Mouse (Mus musculus) gastrocnemius, postnatal 10 days (tissue): ENCODE measurements around the gene Gm20481. TPM values are rescaled to one million over a fixed set of nuclear protein-coding genes. Genes with fewer than 3 reads are reported as not detected.
"Not testable (repeated sequence)": the region's sequence is repeated elsewhere in the genome, so short reads cannot be mapped to it uniquely, and the experiment has no call there.

Source experiments
- DNase-seq: peaks from one replicate; pipeline ENCODE4 v3.0.0; 2021; ENCODE audit warnings: mixed read lengths
- total RNA-seq, 2 experiments: library from RNA; stranded (reverse); gene quantifications; 2 replicates each; pipeline ENCODE4 v1.2.3; 2021

The Gm20481 gene
- total RNA-seq, 2 experiments from 2014 or later: not detected

DNA sequence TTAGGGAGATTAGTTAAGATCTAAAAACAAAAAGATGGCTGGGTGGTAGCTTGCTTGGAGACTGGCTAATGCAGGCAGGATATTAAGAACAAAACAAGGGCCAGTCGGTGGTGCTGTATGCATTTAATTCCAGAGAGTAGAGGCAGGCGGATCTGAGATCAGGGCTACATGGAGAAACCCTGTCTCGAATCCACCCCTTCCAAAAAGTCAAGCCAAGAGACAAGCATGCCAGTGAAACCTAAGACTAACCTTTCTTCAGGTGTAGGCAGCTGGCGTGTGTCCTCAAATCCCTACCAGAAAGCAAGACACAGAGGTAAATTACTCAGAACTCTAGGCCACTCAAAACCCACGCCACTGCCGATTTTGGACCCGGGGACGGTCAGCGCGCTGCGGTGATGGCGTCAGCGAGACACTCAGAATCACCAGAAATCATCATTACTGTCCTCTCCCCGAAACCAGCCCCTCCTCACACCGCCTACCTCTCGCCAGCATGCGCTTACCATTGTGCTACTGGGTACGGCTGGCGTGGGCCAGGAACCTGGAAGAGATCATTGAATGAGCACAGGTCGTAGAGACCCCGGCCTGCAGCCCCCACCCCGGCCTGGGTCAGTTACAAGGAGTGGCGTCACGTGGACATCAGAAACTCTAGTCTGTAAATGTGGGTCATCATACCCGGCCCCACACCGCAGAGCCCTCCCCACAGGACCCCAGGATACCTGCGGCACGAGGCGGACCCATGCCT is 17.9 kb upstream of the Gm20481 start:
- no peak for DNase-seq

DNA sequence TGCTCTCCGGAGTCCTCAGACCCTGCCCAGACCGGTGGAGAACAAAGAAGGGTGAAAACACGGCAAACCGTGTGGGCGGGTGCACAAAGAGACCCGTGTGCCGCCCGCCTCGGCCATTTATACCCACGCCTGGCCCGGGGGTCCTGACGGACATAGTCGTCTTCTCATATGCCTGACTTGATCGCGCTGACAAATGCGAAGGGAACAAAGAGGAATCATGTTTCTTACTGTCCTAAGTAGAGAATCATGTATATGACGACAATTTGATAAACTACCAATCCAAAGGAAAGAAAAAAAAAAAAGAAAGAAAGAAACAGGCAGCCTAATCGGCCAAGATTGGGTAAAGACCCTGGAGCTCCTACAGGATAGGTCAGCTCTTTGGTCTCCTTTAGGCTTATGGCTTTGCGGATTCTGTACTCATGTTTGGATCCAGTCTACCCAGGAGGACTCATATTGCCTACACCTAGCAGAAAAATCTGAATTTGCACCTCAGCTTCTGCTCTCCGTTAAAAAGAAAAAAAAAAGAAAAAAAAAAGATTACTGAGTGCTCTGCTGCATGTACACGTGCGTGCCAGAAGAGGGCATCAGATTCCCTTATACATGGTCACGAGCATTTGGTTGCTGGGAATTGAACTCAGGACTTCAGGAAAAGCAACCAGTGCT is 17.2 kb upstream of the Gm20481 start:
- peak; percentile 84 for DNase-seq

DNA sequence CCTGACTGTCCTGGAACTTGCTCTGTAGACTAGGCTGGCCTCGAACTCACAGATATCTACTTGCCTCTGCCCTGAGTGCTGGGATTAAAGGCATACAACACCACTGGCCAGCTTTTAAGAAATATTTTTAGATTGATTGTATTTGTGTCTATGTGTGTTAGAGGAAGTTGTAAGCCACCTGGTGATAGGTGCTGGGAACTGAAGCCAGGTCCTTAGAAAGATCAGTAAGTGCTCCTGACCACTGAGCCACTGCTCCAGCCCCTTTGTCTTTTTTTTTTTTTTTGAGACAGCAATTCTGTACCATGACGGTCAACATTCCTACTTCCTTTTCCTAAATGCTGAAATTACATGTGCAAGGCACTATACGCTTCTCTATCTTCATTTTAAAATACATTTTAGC is 16.5 kb upstream of the Gm20481 start:
- no peak for DNase-seq

DNA sequence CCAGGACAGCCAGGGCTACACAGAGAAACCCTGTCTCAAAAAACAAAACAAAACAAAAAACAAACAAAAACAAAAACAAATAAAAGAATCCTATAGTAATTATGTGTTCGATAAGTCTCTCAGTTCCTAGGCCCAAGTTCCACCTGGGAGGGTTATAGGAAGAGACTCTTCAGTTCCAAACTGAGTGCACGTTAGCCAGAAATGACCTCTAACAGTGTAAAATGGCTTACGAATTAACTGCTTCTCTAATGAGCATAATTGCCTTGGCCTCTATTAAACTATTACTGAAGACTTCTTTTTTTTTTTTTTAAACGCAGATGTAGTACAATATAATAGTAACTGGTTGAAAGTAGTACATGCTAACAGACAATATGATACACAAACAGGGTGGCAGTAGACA is 15.8 kb upstream of the Gm20481 start:
- DNase-seq: no peak

DNA sequence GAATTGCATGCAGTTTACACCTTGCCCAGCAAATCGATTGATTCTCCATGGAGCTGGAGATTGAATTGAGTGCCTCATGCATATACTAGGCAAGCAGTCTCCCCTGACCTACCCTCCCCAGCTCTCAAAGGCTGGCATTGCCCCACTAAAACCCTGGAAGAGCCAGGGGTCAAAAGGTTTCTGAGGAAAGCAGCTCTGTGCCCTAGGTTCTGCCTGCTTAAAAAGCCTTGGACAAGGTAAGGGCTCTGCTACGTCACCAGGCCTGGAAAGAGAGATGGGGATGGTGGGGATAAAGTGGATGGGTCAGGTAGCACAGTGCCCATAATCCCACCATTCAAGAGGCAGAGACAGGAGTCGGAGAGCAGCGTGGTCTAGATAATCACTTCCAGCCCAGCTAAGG is 14.9 kb upstream of the Gm20481 start:
- DNase-seq: no peak

DNA sequence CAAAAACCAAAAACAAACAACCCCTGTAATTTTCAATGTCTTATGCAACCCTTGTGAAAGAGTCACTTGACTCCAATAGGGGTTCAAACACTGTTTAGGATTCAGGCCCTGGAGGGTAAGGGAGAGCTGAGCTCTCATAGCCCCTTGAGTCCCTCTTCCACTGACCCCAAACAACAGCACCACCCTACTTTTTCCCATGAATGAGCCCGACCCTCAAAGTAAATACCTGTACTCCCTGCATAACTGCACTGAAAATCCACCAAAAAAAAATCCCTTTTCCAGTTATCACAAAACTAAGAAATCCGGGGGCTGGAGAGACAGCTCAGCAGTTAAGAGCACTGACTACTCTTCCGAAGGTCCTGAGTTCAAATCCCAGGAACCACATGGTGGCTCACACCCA is 13.8 kb upstream of the Gm20481 start:
- no peak for DNase-seq

DNA sequence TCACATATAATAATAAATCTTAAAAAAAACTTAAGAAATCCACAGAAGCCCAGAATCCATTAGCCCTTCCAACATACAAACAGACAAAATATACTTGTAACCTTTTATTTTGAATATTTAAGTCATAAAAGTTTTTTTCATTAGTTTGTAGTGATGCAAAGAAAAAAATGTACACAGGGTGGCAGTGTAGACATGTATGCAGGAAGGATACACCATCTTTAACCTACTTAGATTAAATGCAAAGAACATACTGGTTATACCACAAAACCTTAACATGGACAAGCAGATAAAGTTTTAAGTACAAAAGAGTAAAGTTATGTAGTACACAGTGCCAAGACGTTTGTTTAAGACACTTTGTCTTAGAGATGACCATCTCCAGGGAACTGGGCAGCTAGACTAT is 13.4 kb upstream of the Gm20481 start:
- DNase-seq: no peak

DNA sequence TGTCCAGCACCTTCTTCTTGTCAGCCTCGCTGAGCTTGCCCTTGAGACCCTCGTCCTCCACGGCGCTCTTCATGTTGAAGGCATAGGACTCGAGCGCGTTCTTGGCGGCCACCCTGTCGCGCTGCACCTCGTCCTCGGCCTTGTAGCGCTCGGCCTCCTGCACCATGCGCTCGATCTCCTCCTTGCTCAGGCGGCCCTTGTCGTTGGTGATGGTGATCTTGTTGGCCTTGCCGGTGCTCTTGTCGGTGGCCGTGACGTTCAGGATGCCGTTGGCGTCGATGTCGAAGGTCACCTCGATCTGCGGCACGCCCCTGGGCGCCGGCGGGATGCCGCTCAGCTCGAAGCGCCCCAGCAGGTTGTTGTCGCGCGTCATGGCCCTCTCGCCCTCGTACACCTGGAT is 12.4 kb upstream of the Gm20481 start:
- not testable (repeated sequence) for DNase-seq

DNA sequence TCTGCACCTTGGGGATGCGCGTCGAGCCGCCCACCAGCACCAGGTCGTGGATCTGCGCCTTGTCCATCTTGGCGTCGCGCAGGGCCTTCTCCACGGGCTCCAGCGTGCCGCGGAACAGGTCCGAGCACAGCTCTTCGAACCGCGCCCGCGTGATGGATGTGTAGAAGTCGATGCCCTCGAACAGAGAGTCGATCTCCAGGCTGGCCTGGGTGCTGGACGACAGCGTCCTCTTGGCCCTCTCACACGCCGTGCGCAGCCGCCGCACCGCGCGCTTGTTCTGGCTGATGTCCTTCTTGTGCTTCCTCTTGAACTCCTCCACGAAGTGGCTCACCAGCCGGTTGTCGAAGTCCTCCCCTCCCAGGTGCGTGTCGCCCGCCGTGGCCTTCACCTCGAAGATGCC is 11.7 kb upstream of the Gm20481 start:
- not testable (repeated sequence) for DNase-seq

DNA sequence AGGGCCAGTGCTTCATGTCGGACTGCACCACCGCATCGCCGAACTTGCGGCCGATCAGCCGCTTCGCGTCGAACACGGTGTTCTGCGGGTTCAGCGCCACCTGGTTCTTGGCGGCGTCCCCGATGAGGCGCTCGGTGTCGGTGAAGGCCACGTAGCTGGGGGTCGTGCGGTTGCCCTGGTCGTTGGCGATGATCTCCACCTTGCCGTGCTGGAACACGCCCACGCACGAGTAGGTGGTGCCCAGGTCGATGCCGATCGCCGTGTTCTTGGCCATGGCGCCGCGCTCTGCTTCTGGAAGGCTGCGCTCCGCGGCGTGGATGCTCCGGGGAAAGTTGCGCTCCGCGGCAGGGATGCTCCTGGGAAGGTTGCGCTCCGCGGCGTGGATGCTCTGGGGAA is 11.0 kb upstream of the Gm20481 start:
- DNase-seq: not testable (repeated sequence)

DNA sequence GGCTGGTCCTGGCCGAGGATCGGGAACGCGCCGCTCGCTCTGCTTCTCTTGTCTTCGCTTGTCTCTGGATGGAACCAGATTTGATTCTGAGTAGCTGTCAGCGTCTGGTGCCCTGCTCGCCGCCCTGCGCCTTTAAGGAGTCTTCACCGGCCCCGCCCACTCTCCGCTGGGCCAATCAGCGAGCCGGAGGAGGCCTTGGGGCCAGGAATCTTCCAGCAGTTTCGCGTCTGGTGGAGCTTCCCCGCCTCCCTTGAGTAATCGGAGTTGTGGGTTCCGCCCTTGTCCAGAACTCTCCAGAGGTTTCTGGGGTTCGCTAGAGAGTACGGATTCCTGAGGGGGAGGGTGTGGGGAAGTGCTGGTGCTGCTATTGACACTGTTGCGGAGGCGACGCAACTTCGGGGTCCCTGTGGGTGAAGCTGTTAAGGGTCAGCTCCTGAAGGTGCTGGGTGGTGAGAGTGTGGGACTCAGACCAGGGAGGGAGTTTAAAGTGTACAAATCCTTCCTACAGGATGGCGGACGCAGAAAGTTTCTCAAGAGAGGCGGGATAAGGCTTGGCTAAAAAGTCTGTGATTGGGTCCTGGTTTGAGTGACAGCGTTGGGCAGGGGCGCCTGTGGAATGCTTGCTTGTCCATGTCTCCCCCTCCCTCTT is 10.5 kb upstream of the Gm20481 start, which contains the start of gene Hspa1b:
Gene Hspa1b, minus strand, starts transcription at position 109 of the 649 bp plus-strand sequence.
- peak; percentile 61 for DNase-seq

DNA sequence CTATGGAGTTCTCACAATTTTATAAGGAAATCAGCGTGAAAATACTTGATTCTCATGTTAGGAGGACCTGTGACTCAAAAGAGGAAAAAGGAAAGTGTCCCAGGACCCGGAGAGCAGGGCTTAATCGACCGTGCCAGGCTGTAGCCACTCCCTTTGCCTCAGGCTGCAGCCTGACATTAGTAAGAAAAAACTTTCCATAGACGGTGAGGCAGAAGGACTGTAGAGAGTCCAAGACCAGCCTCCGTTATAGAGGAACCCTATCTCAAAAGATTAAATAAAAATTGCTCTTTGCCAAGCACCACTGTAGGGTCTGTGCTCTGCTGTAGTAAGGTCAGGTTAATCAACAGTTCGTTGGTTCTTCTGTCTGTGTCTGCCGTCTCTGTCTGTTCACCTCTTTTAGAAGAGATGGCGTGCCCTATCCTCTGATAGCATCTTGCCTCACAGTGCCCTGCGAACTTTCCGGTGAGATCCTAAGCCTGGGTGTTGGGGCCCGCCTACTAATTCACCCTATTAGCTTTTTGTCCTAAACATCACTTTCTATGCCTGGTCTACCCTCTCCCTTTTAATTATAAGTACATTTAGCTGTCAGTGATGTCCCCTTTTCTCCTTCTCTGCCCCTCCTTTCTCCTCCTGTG is 9.7 kb upstream of the Gm20481 start:
- DNase-seq: no peak

DNA sequence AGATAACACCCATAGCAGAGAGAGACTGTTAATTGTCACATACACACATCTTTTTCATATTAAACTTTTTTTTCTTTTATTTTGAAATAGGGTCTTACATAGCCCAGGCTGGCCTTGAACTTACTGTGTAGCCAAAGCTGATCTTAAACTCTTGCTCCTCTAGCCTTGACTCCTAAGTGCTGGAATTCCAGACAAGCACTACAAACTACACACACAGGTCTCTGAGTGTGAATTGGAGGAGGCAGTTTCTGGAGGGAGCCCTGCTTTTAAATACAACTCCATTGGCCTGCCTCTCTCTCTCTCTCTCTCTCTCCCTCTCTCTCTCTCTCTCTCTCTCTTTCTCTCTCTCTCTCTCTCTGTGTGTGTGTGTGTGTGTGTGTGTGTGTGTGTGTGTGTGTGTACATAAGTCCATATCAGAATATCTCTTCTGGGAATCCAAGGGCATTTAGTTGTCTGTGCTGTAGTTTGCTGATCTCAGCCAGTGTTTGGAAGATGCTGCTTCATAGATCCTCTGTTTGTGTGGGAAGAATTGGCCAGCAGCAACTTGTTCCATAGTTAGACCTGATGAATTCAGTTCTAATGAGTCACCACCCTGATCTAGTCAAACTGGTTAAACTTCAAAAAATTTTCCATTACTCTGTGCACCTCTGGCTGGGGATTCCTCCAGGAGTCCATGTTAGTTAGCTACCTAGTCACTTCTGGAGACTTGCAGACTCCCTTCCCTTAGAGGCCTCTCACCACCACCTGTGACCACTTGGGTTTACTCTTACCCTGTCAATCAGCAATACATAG is 8.8 kb upstream of the Gm20481 start:
- no peak for DNase-seq

DNA sequence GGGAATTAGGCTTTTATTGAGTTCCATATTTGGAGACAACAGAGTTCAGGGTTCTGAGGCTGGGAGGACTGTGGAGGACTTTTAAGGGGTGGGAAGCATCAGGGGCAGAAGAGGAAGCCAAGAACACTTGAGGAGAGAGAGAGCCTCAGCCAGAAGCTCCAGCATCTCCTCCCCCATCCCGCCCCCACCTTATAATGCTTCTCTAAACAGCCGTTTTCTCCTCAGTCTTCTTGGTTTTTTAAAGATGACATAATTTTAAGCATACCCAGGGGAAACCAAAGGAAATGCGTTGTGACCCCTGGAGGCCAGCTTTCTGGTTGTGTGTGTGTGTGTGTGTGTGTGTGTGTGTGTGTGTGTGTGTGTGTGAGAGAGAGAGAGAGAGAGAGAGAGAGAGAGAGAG is 7.6 kb upstream of the Gm20481 start:
- DNase-seq: no peak

DNA sequence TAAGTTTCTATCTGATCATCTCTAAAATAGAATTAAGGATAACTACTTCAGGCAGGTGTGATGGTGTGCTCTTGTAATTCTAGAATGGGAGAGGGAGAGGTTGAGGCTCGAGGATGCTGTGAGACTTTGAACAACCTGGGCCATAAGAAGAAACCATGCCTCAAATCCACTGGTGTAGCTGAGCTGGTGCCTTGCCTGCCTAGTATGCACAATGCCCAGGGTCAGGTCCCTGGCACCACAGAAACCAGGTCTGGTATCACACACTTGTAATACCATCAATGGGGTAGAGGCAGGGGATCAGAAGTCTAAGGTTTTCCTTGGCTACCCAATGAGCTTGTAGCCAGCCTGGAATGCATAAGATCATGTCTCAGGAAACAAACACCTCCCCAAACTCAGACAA is 6.9 kb upstream of the Gm20481 start:
- DNase-seq: no peak

DNA sequence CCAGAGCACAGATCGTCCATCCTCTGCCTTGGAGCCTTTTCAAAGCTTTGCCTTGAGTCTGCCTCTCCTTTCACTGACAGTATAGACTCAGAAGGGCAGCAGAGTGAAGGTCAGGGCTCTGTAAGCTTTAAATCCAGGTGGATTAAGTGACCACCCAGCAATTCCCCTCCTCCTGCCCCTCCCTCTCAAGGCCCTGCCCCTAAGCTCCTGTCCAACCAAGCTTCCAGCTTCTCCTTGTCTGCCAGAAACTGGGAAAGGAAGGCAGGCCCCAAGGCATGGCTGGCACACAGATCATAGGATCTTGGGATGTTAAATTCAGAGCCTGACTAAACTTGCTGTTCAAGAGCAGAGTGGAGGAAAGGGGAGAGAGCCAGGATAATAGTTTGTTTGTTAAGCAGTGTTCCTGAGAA is 5.1 kb upstream of the Gm20481 start:
- no peak for DNase-seq

DNA sequence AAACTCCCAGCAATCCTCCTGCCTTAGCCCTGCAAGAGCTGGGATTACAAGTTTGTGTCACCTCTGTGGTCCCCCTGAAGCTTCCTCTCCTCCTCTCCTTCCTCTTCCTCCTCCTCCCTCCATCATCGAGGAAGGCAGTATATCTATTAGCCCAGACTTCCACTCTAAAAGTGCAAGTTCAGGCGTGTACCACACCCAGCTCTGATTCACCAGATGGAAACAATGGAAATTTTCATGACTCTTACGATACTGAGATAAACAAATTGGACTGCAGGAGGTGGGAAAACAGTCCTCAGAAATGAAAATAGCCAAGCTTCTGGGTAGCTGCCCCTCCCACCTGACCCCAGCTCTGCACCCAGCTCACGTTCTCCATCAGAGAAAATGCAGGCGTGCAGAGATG is 4.1 kb upstream of the Gm20481 start:
- DNase-seq: no peak

DNA sequence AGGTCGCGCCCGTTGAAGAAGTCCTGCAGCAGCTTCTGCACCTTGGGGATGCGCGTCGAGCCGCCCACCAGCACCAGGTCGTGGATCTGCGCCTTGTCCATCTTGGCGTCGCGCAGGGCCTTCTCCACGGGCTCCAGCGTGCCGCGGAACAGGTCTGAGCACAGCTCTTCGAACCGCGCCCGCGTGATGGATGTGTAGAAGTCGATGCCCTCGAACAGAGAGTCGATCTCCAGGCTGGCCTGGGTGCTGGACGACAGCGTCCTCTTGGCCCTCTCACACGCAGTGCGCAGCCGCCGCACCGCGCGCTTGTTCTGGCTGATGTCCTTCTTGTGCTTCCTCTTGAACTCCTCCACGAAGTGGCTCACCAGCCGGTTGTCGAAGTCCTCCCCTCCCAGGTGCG is 1.1 kb downstream of the Gm20481 start:
- not testable (repeated sequence) for DNase-seq

DNA sequence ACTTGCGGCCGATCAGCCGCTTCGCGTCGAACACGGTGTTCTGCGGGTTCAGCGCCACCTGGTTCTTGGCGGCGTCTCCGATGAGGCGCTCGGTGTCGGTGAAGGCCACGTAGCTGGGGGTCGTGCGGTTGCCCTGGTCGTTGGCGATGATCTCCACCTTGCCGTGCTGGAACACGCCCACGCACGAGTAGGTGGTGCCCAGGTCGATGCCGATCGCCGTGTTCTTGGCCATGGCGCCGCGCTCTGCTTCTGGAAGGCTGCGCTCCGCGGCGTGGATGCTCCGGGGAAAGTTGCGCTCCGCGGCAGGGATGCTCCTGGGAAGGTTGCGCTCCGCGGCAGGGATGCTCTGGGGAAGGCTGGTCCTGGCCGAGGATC is 2.0 kb downstream of the Gm20481 start:
- not testable (repeated sequence) for DNase-seq

DNA sequence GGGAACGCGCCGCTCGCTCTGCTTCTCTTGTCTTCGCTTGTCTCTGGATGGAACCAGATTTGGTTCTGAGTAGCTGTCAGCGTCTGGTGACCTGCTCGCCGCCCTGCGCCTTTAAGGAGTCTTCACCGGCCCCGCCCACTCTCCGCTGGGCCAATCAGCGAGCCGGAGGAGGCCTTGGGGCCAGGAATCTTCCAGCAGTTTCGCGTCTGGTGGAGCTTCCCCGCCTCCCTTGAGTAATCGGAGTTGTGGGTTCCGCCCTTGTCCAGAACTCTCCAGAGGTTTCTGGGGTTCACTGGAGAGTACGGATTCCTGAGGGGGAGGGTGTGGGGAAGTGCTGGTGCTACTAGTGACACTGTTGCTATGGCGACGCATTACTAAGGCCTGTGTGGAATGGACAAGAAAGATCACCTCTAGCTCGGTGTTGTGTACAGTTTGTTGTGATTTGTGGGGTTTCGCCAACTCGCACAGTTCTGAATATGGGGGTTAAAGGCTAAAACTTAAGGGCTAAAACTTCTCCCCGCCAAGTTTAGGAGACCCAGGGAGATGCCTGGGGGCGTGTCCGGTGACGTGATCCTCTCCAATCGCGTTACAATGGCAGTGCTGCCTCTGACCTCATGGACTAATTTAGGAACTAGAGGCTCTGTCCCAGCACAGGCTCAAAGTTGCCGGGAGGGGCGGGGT is 2.5 kb downstream of the Gm20481 start, which contains the start of the genes Hspa1a and Hspa1l:
Gene Hspa1a, minus strand, starts transcription at position 88 of the 681 bp plus-strand sequence.
Gene Hspa1l, plus strand, starts transcription at position 635 of the 681 bp plus-strand sequence.
- peak; percentile 66 for DNase-seq
